Mouse (Mus musculus) thymus, adult 2 months (tissue): ENCODE results near the gene C130050O18Rik.

Source experiments
- CTCF ChIP-seq: fragments of 200-500 bp; IDR thresholded peaks from 2 replicates; pipeline ENCODE4 v1.5.1; 2012; ENCODE audit warnings: mild to moderate bottlenecking, control low read depth, low read length, moderate library complexity, borderline replicate concordance; ENCODE audit not compliant: control insufficient read depth, poor library complexity, insufficient read depth; ENCODE audit errors: extremely low read depth
- POLR2A ChIP-seq: fragments of 200-500 bp; IDR thresholded peaks from 2 replicates; pipeline ENCODE4 v1.6.1; 2012; ENCODE audit warnings: mild to moderate bottlenecking, low read length, control low read depth, moderate library complexity; ENCODE audit not compliant: control insufficient read depth, poor library complexity, insufficient read depth; ENCODE audit errors: extremely low read depth

- TF ChIP-seq CTCF: no peak
- no peak for TF ChIP-seq POLR2A
These were observed 7.6 kb upstream of the C130050O18Rik start for GRCm38 (mm10) chr5:139397359-139397916.
